Comparison of ENCODE assay signal across 9 mouse cellular contexts in genomic region chr4:134017201-134017865, GRCm38 (mm10). TPM values are rescaled to one million over a fixed set of nuclear protein-coding genes. Genes with fewer than 3 reads are reported as not detected.
DNase-seq lines count a peak whose midpoint lies in the region; ATAC-seq lines count a peak whose summit lies in the region.
"Had no signal": no experiment of that assay in that cellular context is flagged by ENCODE, and none has a peak within 500 bp of the region (broad histone marks: within the 10 kb centered on the region; RNA-seq: fewer than 3 reads in every experiment).

No protein-coding gene starts in this region.

- peaks cover 46% of the 10 kb centered on the region for H3K27me3 ChIP-seq in heart, embryonic 16.5 days (ENCODE audit: control insufficient read depth, insufficient read depth, low read length)
- no peaks in the 10 kb centered on the region for H3K27me3 ChIP-seq in embryonic facial prominence, embryonic 10.5 days (replicated peaks; ENCODE audit: low read depth, poor library complexity, severe bottlenecking)
- H3K27me3 ChIP-seq in intestine, embryonic 14.5 days (replicated peaks; ENCODE audit: control insufficient read depth, insufficient read depth, low read length), result peaks cover 36% of the 10 kb centered on the region

- peak overlapping the region; percentile 40 for H3K4me2 ChIP-seq in heart, embryonic 16.5 days (ENCODE audit: low read depth, low read length)
- H3K4me2 ChIP-seq in intestine, embryonic 14.5 days (ENCODE audit: low read length), result peak overlapping the region; percentile 44

- DNase-seq in heart, adult 18-20 months, result no peak
- DNase-seq in embryonic facial prominence, embryonic 10.5 days (ENCODE audit: low spot score), result peak; percentile 87
- DNase-seq in intestine, embryonic 14.5 days (ENCODE audit: low spot score), result no peak
- peak; percentile 67 for DNase-seq in neural tube, embryonic 10.5 days (ENCODE audit: extremely low spot score, low spot score)
- no peak for DNase-seq in right cerebral cortex, postnatal 36 days (ENCODE audit: low spot score in 2 of 2)
- DNase-seq in layer of hippocampus, adult 9-11 months, result no peak
- DNase-seq in kidney, postnatal 10 days, result no peak
- DNase-seq: kidney, adult 8-10 months had no signal

- H3K27ac ChIP-seq in heart, embryonic 16.5 days (ENCODE audit: low read length), result no peak overlapping the region
- H3K27ac ChIP-seq in embryonic facial prominence, embryonic 10.5 days (replicated peaks), result peak overlapping the region; percentile 89
- H3K27ac ChIP-seq in intestine, embryonic 14.5 days (ENCODE audit: low read depth), result no peak overlapping the region

- WGBS in heart, embryonic 16.5 days, result 5% methylated on average over 21 of the region's 21 CpGs
- under 1% methylated on average over 21 of the region's 21 CpGs for WGBS in embryonic facial prominence, embryonic 10.5 days
- WGBS in intestine, embryonic 14.5 days, result 6% methylated on average over 21 of the region's 21 CpGs

- peaks cover 14% of the 10 kb centered on the region for H3K4me1 ChIP-seq in heart, embryonic 16.5 days (ENCODE audit: control insufficient read depth, insufficient read depth, low read length)
- H3K4me1 ChIP-seq in embryonic facial prominence, embryonic 10.5 days, result peaks cover 81% of the 10 kb centered on the region
- H3K4me1 ChIP-seq in intestine, embryonic 14.5 days (replicated peaks; ENCODE audit: control insufficient read depth, insufficient read depth, low read length), result peaks cover 13% of the 10 kb centered on the region; the same call in 1 of the 2 replicates

- no peak overlapping the region for H3K9ac ChIP-seq in heart, embryonic 16.5 days (ENCODE audit: low read length)
- no peak overlapping the region for H3K9ac ChIP-seq in intestine, embryonic 14.5 days (ENCODE audit: low read length)

- no peak for ATAC-seq in heart, embryonic 16.5 days (replicated peaks; ENCODE audit: extremely low read depth, insufficient read depth, low FRiP score)
- no peak for ATAC-seq in intestine, embryonic 14.5 days (replicated peaks; ENCODE audit: low FRiP score, low TSS enrichment, low read depth)

- H3K36me3 ChIP-seq in heart, embryonic 16.5 days (ENCODE audit: control insufficient read depth, insufficient read depth), result no peaks in the 10 kb centered on the region
- H3K36me3 ChIP-seq in embryonic facial prominence, embryonic 10.5 days (replicated peaks), result peaks cover 9% of the 10 kb centered on the region; the same call in 1 of the 2 replicates
- H3K36me3 ChIP-seq in intestine, embryonic 14.5 days (ENCODE audit: control insufficient read depth, insufficient read depth, low read length), result no peaks in the 10 kb centered on the region

- no peaks in the 10 kb centered on the region for H3K9me3 ChIP-seq in heart, embryonic 16.5 days (replicated peaks; ENCODE audit: control insufficient read depth, low read length)
- H3K9me3 ChIP-seq in embryonic facial prominence, embryonic 10.5 days, result no peaks in the 10 kb centered on the region
- no peaks in the 10 kb centered on the region for H3K9me3 ChIP-seq in intestine, embryonic 14.5 days (ENCODE audit: control insufficient read depth, low read length)

- peak overlapping the region; percentile 36 for H3K4me3 ChIP-seq in heart, embryonic 16.5 days (ENCODE audit: low read length)
- H3K4me3 ChIP-seq in embryonic facial prominence, embryonic 10.5 days, result peak overlapping the region; percentile 69
- H3K4me3 ChIP-seq in intestine, embryonic 14.5 days (ENCODE audit: low read depth, low read length), result 0 out of 2 replicates have a peak overlapping the region, but pooled peaks have one; percentile 13

RNA-seq across cellular contexts. Expression of gene Lin28a, which starts 1.3 kb away (rescaled TPM):
- 0.09 TPM in 1 of 2 replicates, not detected in the other for polyA plus RNA-seq in heart, embryonic 16.5 days (2015; fragmentation: Nextera tagmentation; extraction: Ambion mirVana)
- not detected for total RNA-seq in heart, adult 18-20 months (2021)
- 18.7 and 24.2 TPM in 2 replicates for polyA plus RNA-seq in embryonic facial prominence, embryonic 10.5 days (2016; fragmentation: Nextera tagmentation; extraction: Ambion mirVana)
- 0.05 and 0.08 TPM in 2 replicates for polyA plus RNA-seq in intestine, embryonic 14.5 days (2014; fragmentation: Nextera tagmentation; extraction: Ambion mirVana)

RNA-seq across cellular contexts. Expression of gene Dhdds, which starts 16.6 kb away (rescaled TPM):
- 33.6 and 35.8 TPM in 2 replicates for polyA plus RNA-seq in heart, embryonic 16.5 days (2015; fragmentation: Nextera tagmentation; extraction: Ambion mirVana)
- total RNA-seq in heart, adult 18-20 months (2021), result 10 to 100 TPM; 29.9 to 31.9 TPM
- 41.2 and 42.1 TPM in 2 replicates for polyA plus RNA-seq in embryonic facial prominence, embryonic 10.5 days (2016; fragmentation: Nextera tagmentation; extraction: Ambion mirVana)
- polyA plus RNA-seq in intestine, embryonic 14.5 days (2014; fragmentation: Nextera tagmentation; extraction: Ambion mirVana), result 43.5 and 46.6 TPM in 2 replicates

RNA-seq across cellular contexts. Expression of gene Zfp683, which starts 36.3 kb away (rescaled TPM):
- polyA plus RNA-seq in heart, embryonic 16.5 days (2015; fragmentation: Nextera tagmentation; extraction: Ambion mirVana), result 0.09 TPM in 1 of 2 replicates, not detected in the other
- total RNA-seq in heart, adult 18-20 months (2021), result not detected
- not detected in 2 replicates for polyA plus RNA-seq in embryonic facial prominence, embryonic 10.5 days (2016; fragmentation: Nextera tagmentation; extraction: Ambion mirVana)
- not detected in 2 replicates for polyA plus RNA-seq in intestine, embryonic 14.5 days (2014; fragmentation: Nextera tagmentation; extraction: Ambion mirVana)

RNA-seq across cellular contexts. Expression of gene Crybg2, which starts 43.3 kb away (rescaled TPM):
- 0.37 and 0.91 TPM in 2 replicates for polyA plus RNA-seq in heart, embryonic 16.5 days (2015; fragmentation: Nextera tagmentation; extraction: Ambion mirVana)
- under 1 TPM in 1 of 2 experiments, not detected in 1; 0.08 TPM for total RNA-seq in heart, adult 18-20 months (2021)
- 4.1 and 7.1 TPM in 2 replicates for polyA plus RNA-seq in embryonic facial prominence, embryonic 10.5 days (2016; fragmentation: Nextera tagmentation; extraction: Ambion mirVana)
- 8.9 and 11.4 TPM in 2 replicates for polyA plus RNA-seq in intestine, embryonic 14.5 days (2014; fragmentation: Nextera tagmentation; extraction: Ambion mirVana)

RNA-seq across cellular contexts. Expression of gene Hmgn2, which starts 48.9 kb away (rescaled TPM):
- polyA plus RNA-seq in heart, embryonic 16.5 days (2015; fragmentation: Nextera tagmentation; extraction: Ambion mirVana), result 1,315 and 1,451 TPM in 2 replicates
- total RNA-seq in heart, adult 18-20 months (2021), result 100 to 1,000 TPM; 106 to 113 TPM
- polyA plus RNA-seq in embryonic facial prominence, embryonic 10.5 days (2016; fragmentation: Nextera tagmentation; extraction: Ambion mirVana), result 2,976 and 3,167 TPM in 2 replicates
- 2,568 and 2,768 TPM in 2 replicates for polyA plus RNA-seq in intestine, embryonic 14.5 days (2014; fragmentation: Nextera tagmentation; extraction: Ambion mirVana)

Comparison
In these comparisons a context has a peak if more than half of its experiments do, and no peak if none do; other contexts are left out.
1. H3K4me3 ChIP-seq: peak in every context shown above with its lines; median percentile 69 in embryonic facial prominence, embryonic 10.5 days; 36 in heart, embryonic 16.5 days; 13 in intestine, embryonic 14.5 days.
2. DNase-seq: peak in embryonic facial prominence, embryonic 10.5 days (single experiment) and neural tube, embryonic 10.5 days (single experiment); none in heart, adult 18-20 months (0 of 2), intestine, embryonic 14.5 days (single experiment), right cerebral cortex, postnatal 36 days (0 of 2), layer of hippocampus, adult 9-11 months (single experiment) and kidney, postnatal 10 days (single experiment).
3. RNA of gene Lin28a, which starts 1.3 kb away (polyA plus RNA-seq): 18.7 to 24.2 TPM in embryonic facial prominence, embryonic 10.5 days; 0.05 to 0.08 TPM in intestine, embryonic 14.5 days and 0.09 TPM in heart, embryonic 16.5 days; every median in the first group is over 10 times any median in the second.